Mouse (Mus musculus): ENCODE measurements around the gene Tmem189.
A peak's percentile ranks its signal among the peaks of the same experiment; 100 is the strongest.

Tmem189 gene

GRCm38 (mm10) chr2:167700018-167700417, 10.4 kb upstream of the Tmem189 start:
- no peak for DNase-seq

GRCm38 (mm10) chr2:167697902-167698301, 8.3 kb upstream of the Tmem189 start:
- DNase-seq = no peak

GRCm38 (mm10) chr2:167696143-167696542, 6.5 kb upstream of the Tmem189 start:
- DNase-seq = no peak

GRCm38 (mm10) chr2:167695491-167695890, 5.9 kb upstream of the Tmem189 start:
- DNase-seq = no peak

- no peak for DNase-seq
These were observed 5.3 kb upstream of the Tmem189 start for GRCm38 (mm10) chr2:167694963-167695362.

GRCm38 (mm10) chr2:167694244-167694643, 4.6 kb upstream of the Tmem189 start:
- DNase-seq = no peak

GRCm38 (mm10) chr2:167693540-167693939, 3.9 kb upstream of the Tmem189 start:
- no peak for DNase-seq

- no peak for DNase-seq
These were observed 3.2 kb upstream of the Tmem189 start for GRCm38 (mm10) chr2:167692831-167693230.

GRCm38 (mm10) chr2:167691871-167692661, 2.4 kb upstream of the Tmem189 start:
- no peak for DNase-seq

- no peak for DNase-seq
These were observed 1.8 kb upstream of the Tmem189 start for GRCm38 (mm10) chr2:167691410-167691809.

- DNase-seq = no peak
These were observed 1.3 kb upstream of the Tmem189 start for GRCm38 (mm10) chr2:167690962-167691311.

- DNase-seq = no peak
These were observed 768 bp upstream of the Tmem189 start for GRCm38 (mm10) chr2:167690219-167690961.

GRCm38 (mm10) chr2:167688498-167689451, 847 bp downstream of the Tmem189 start, which contains the start of gene Cebpb:
Gene Cebpb (plus strand): TSS chr2:167688915.
- DNase-seq = peak; percentile 75

GRCm38 (mm10) chr2:167688126-167688497, 1.5 kb downstream of the Tmem189 start:
- peak; percentile 42 for DNase-seq

GRCm38 (mm10) chr2:167687651-167688101, 1.9 kb downstream of the Tmem189 start:
- peak; percentile 30 for DNase-seq

- no peak for DNase-seq
These were observed 2.4 kb downstream of the Tmem189 start for GRCm38 (mm10) chr2:167687250-167687586.

GRCm38 (mm10) chr2:167686382-167687249, 3.0 kb downstream of the Tmem189 start:
- no peak for DNase-seq

- DNase-seq = no peak
These were observed 3.8 kb downstream of the Tmem189 start for GRCm38 (mm10) chr2:167685865-167686264.

GRCm38 (mm10) chr2:167685137-167685536, 4.5 kb downstream of the Tmem189 start:
- DNase-seq = peak; percentile 91

- no peak for DNase-seq
These were observed 5.9 kb downstream of the Tmem189 start for GRCm38 (mm10) chr2:167683721-167684120.

- peak; percentile 67 for DNase-seq
These were observed 9.0 kb downstream of the Tmem189 start for GRCm38 (mm10) chr2:167680657-167681056.

- DNase-seq = peak; percentile 87
These were observed 9.7 kb downstream of the Tmem189 start for GRCm38 (mm10) chr2:167679902-167680430.
